Mouse (Mus musculus) midbrain, postnatal 0 days (tissue): ENCODE measurements around the gene Clk3. TPM values are rescaled to one million over a fixed set of nuclear protein-coding genes. Genes with fewer than 3 reads are reported as not detected.
A peak's percentile ranks its signal among the peaks of the same experiment; 100 is the strongest.

ENCODE experiments used
- ATAC-seq: fragments of 200-750 bp; cut with Nextera tagmentation; 2 replicates; pipeline ENCODE4 v1.8.0; 2017; ENCODE audit warnings: moderate number of reproducible peaks, mild to moderate bottlenecking, moderate TSS enrichment, moderate library complexity; ENCODE audit not compliant: low FRiP score
- DNase-seq: peaks from one replicate; pipeline ENCODE4 v3.0.0-alpha.2; 2015; ENCODE audit warnings: low spot score
- H3K27ac ChIP-seq: fragments of 300-500 bp; sonication (generic); 2 replicates; pipeline ENCODE4 v1.5.1; 2014; ENCODE audit warnings: low read depth, mild to moderate bottlenecking, low read length, mixed read lengths
- H3K27me3 ChIP-seq: fragments of 300-500 bp; sonication (generic); 2 replicates; pipeline ENCODE4 v1.6.1; 2014; ENCODE audit warnings: low read length, control low read depth, mixed read lengths; ENCODE audit not compliant: insufficient read depth
- H3K36me3 ChIP-seq: fragments of 300-500 bp; sonication (generic); 2 replicates; pipeline ENCODE4 v1.6.1; 2014; ENCODE audit warnings: low read length, control low read depth, mixed read lengths; ENCODE audit not compliant: insufficient read depth
- H3K4me1 ChIP-seq: fragments of 300-500 bp; sonication (generic); 2 replicates; pipeline ENCODE4 v1.6.1; 2014; ENCODE audit warnings: mild to moderate bottlenecking, control low read depth, antibody characterized with exemption, low read length, mixed read lengths; ENCODE audit not compliant: insufficient read depth
- H3K4me2 ChIP-seq: fragments of 300-500 bp; sonication (generic); 2 replicates; pipeline ENCODE4 v1.6.1; 2014; ENCODE audit warnings: low read depth, mild to moderate bottlenecking, low read length, mixed read lengths; ENCODE audit not compliant: poor library complexity, severe bottlenecking
- H3K4me3 ChIP-seq: fragments of 300-500 bp; sonication (generic); 2 replicates; pipeline ENCODE4 v1.5.1; 2014; ENCODE audit warnings: low read depth, mild to moderate bottlenecking, low read length, moderate library complexity
- H3K9ac ChIP-seq: fragments of 300-500 bp; sonication (generic); replicated peaks from 2 replicates; pipeline ENCODE4 v1.6.1; 2014; ENCODE audit warnings: mild to moderate bottlenecking, low read length, moderate library complexity, mixed read lengths; ENCODE audit not compliant: poor library complexity, severe bottlenecking
- H3K9me3 ChIP-seq: fragments of 300-500 bp; sonication (generic); 2 replicates; pipeline ENCODE4 v1.6.1; 2016; ENCODE audit warnings: low read length, control low read depth
- CTCF ChIP-seq: IDR thresholded peaks from 2 replicates; pipeline ENCODE4 v1.5.1; 2016; ENCODE audit warnings: antibody characterized with exemption, mild to moderate bottlenecking
- WGBS: fragments of 180-500 bp; shearing (Covaris S2); extraction: QIAGEN DNeasy Blood & Tissue Kit; methylation state at CpG from one replicate; pipeline ENCODE4 v1.1.7; 2014; 5-methylcytosine and 5-hydroxymethylcytosine counted together
- polyA plus RNA-seq: library from polyadenylated mRNA; unstranded; fragments of >200 nt; fragmentation: Nextera tagmentation; extraction: Ambion mirVana; gene quantifications from 2 replicates; pipeline ENCODE4 v1.2.1, GENCODE M21; 2015
- total RNA-seq: library from RNA; depleted of rRNA; stranded (reverse); fragments of >200 nt; gene quantifications from 2 replicates; pipeline ENCODE4 v1.2.3, GENCODE M21; 2014

Gene Clk3
- total and polyA plus RNA-seq, 2 experiments from 2014 or later = 53.4 to 83.7 TPM

GRCm38 (mm10) chr9:57775026-57775425 lies 9.4 kb upstream of the Clk3 start:
- TF ChIP-seq CTCF = no peak
- Histone ChIP-seq H3K27me3 (no peaks in the 10 kb centered on the region), H3K27ac (no peak overlapping the region), H3K4me3 (no peak overlapping the region), H3K9ac (no peak overlapping the region), H3K4me2 (no peak overlapping the region), H3K4me1 (no peaks in the 10 kb centered on the region; the same call in 1 of the 2 replicates), H3K9me3 (no peaks in the 10 kb centered on the region), H3K36me3 (no peaks in the 10 kb centered on the region)
- WGBS = 70% methylated on average over 5 of the region's 5 CpGs
- DNase-seq (no peak), ATAC-seq (no peak)

- ATAC-seq (no peak), DNase-seq (no peak)
- Histone ChIP-seq H3K9ac (no peak overlapping the region), H3K27me3 (no peaks in the 10 kb centered on the region), H3K27ac (no peak overlapping the region), H3K9me3 (no peaks in the 10 kb centered on the region), H3K4me2 (no peak overlapping the region), H3K4me3 (no peak overlapping the region), H3K36me3 (no peaks in the 10 kb centered on the region), H3K4me1 (no peaks in the 10 kb centered on the region; the same call in 1 of the 2 replicates)
- TF ChIP-seq CTCF = peak; percentile 58
- 9% methylated on average over 1 of the region's 1 CpGs for WGBS
Observed at GRCm38 (mm10) chr9:57774168-57774567, 8.5 kb upstream of the Clk3 start.

- Histone ChIP-seq H3K9ac (no peak overlapping the region), H3K9me3 (no peaks in the 10 kb centered on the region), H3K4me3 (no peak overlapping the region), H3K4me2 (no peak overlapping the region), H3K4me1 (no peaks in the 10 kb centered on the region; the same call in 1 of the 2 replicates), H3K27me3 (no peaks in the 10 kb centered on the region), H3K36me3 (no peaks in the 10 kb centered on the region), H3K27ac (no peak overlapping the region)
- no peak for ATAC-seq
- DNase-seq = no peak
- no peak for TF ChIP-seq CTCF
- 76% methylated on average over 3 of the region's 3 CpGs for WGBS
Observed at GRCm38 (mm10) chr9:57773754-57774153, 8.1 kb upstream of the Clk3 start.

- no peak overlapping the region for H3K4me3 ChIP-seq
- TF ChIP-seq CTCF = no peak
- WGBS = 92% methylated on average over 2 of the region's 2 CpGs
- no peak overlapping the region for H3K27ac ChIP-seq
- H3K27me3 ChIP-seq = no peaks in the 10 kb centered on the region
- no peak overlapping the region for H3K4me2 ChIP-seq
- DNase-seq (no peak), ATAC-seq (no peak)
- H3K9ac ChIP-seq = no peak overlapping the region
- H3K9me3 ChIP-seq = no peaks in the 10 kb centered on the region
- no peaks in the 10 kb centered on the region for H3K36me3 ChIP-seq
- H3K4me1 ChIP-seq = peaks cover 5% of the 10 kb centered on the region
Observed at GRCm38 (mm10) chr9:57770836-57771235, 5.2 kb upstream of the Clk3 start.

- no peak for ATAC-seq
Observed at GRCm38 (mm10) chr9:57770214-57770613, 4.6 kb upstream of the Clk3 start.

GRCm38 (mm10) chr9:57769539-57770069 lies 3.9 kb upstream of the Clk3 start:
- Histone ChIP-seq H3K9ac (no peak overlapping the region), H3K36me3 (no peaks in the 10 kb centered on the region), H3K4me1 (peaks cover 5% of the 10 kb centered on the region; the same call in 1 of the 2 replicates), H3K4me2 (no peak overlapping the region), H3K9me3 (no peaks in the 10 kb centered on the region), H3K27me3 (no peaks in the 10 kb centered on the region), H3K27ac (no peak overlapping the region), H3K4me3 (no peak overlapping the region)
- no peak for DNase-seq
- no peak for ATAC-seq
- 65% methylated on average over 2 of the region's 2 CpGs for WGBS
- no peak for TF ChIP-seq CTCF

More at GRCm38 (mm10) chr9:57770214-57770613, 4.6 kb upstream of the Clk3 start:
- TF ChIP-seq CTCF = no peak
- H3K9ac ChIP-seq = no peak overlapping the region
- H3K27me3 ChIP-seq = no peaks in the 10 kb centered on the region
- H3K4me3 ChIP-seq = no peak overlapping the region
- H3K27ac ChIP-seq = no peak overlapping the region
- no peak for DNase-seq
- H3K9me3 ChIP-seq = no peaks in the 10 kb centered on the region
- no peaks in the 10 kb centered on the region for H3K36me3 ChIP-seq
- H3K4me2 ChIP-seq = no peak overlapping the region
- WGBS = 91% methylated on average over 1 of the region's 1 CpGs
- peaks cover 5% of the 10 kb centered on the region; the same call in 1 of the 2 replicates for H3K4me1 ChIP-seq
